ENCODE assay signal across 17 mouse cellular contexts in genomic region chr14:85738567-85738966, GRCm38 (mm10).
"Had no signal": no experiment of that assay in that cellular context is flagged by ENCODE, and none has a peak within 500 bp of the region (broad histone marks: within the 10 kb centered on the region; RNA-seq: fewer than 3 reads in every experiment).

No protein-coding gene starts in this region.

- H3K36me3 ChIP-seq: limb, embryonic 15.5 days; liver, embryonic 12.5 days; midbrain, embryonic 15.5 days had no signal

- DNase-seq: kidney, adult 8-10 months; kidney, postnatal 14 days; layer of hippocampus, adult 9-11 months; lung, embryonic 14.5 days; lung, postnatal 10 days; right cerebral cortex, postnatal 4 days; spleen, adult 18-20 months; thymus, adult 18-20 months; thymus, postnatal 14 days had no signal

- H3K4me1 ChIP-seq: limb, embryonic 15.5 days; liver, embryonic 12.5 days; megakaryocyte, embryonic 14.5 days; midbrain, embryonic 15.5 days had no signal

- H3K9ac ChIP-seq: limb, embryonic 15.5 days; liver, embryonic 12.5 days; lung, embryonic 14.5 days; midbrain, embryonic 15.5 days had no signal

- H3K27ac ChIP-seq: limb, embryonic 15.5 days; liver, embryonic 12.5 days; macrophage; midbrain, embryonic 15.5 days had no signal

- H3K4me2 ChIP-seq: limb, embryonic 15.5 days; liver, embryonic 12.5 days; lung, embryonic 14.5 days; midbrain, embryonic 11.5 days; midbrain, embryonic 15.5 days had no signal

- ATAC-seq: hindbrain, embryonic 16.5 days; inflammation-experienced regulatory T-cells, adult 6 months; liver, embryonic 12.5 days; midbrain, embryonic 15.5 days had no signal

- H3K27me3 ChIP-seq: limb, embryonic 15.5 days; liver, embryonic 12.5 days; megakaryocyte, embryonic 14.5 days; midbrain, embryonic 15.5 days had no signal

- H3K4me3 ChIP-seq: limb, embryonic 15.5 days; liver, embryonic 12.5 days; megakaryocyte, embryonic 14.5 days; midbrain, embryonic 15.5 days had no signal

- H3K9me3 ChIP-seq: limb, embryonic 15.5 days; liver, embryonic 12.5 days; megakaryocyte, embryonic 14.5 days; midbrain, embryonic 15.5 days had no signal
